Mouse (Mus musculus) small intestine, adult 2 months (tissue): ENCODE results near the gene 2210011C24Rik.

Experiments
- CTCF ChIP-seq: fragments of 200-500 bp; IDR thresholded peaks from 2 replicates; pipeline ENCODE4 v1.5.1; 2012; ENCODE audit warnings: low read depth, mild to moderate bottlenecking, control low read depth, inconsistent platforms, low read length, moderate library complexity, mixed read lengths; ENCODE audit not compliant: insufficient replicate concordance, insufficient read length; ENCODE audit errors: extremely low read depth
- POLR2A ChIP-seq: fragments of 200-500 bp; IDR thresholded peaks from 2 replicates; pipeline ENCODE4 v1.6.1; 2012; ENCODE audit warnings: low read depth, mild to moderate bottlenecking, control low read depth, inconsistent platforms, low read length, moderate library complexity

DNA sequence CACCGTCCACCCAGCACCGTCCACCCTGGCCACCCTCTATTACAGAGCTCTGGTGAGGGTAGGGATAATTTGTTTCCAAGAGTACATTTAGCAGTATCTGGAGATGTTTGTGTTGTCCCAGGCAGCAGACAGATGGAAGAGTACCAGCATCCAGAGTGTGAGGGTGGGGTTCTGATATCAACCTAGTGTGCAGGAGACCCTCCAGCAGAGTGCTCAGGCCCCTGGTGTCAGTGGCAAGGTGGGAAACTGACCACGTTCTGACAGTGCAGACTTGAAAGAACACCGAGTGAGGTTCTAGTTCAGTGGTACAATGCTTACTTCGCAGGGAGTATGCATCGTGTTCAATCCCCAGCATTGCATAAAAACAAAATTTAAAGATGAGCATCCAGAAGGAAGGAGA, 40.3 kb downstream of the 2210011C24Rik start:
- TF ChIP-seq CTCF (no peak), POLR2A (no peak)
